Mouse (Mus musculus) regulatory T cell (primary cell): ENCODE results near the gene Ethe1.

Experiments used
- in situ Hi-C: fragments of 300-600 bp; cut with MboI, MseI; formaldehyde crosslinking; loops from one replicate; pipeline ENCODE4 v1.15.1; 2025; ENCODE audit warnings: high pct_unique_total_duplicates

Gene Ethe1

GRCm38 (mm10) chr7:24574224-24574796 lies 13.0 kb upstream of the Ethe1 start:
- in situ Hi-C loops: no loop called here

DNA sequence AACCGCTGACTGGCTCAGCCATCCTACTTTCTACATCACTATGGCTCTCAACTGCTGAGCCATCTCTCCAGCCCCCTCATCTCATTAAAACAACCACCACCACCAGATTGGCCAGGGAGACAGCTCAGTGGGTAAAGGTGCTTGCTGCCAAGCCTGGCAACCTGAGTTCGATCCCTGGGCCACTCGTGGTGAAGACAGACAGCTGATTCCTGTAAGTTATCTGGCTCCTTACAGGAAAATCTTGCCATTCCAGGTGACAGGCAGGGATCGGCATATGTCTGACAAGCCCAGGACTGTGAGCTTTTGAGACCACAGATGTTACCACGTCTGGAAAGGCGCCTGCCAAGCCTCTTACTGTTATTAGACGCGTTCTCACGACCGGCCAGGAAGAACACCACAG lies 9.5 kb upstream of the Ethe1 start:
- in situ Hi-C loops: no loop called here

GRCm38 (mm10) chr7:24584876-24585275 lies 2.5 kb upstream of the Ethe1 start:
- in situ Hi-C loops: no loop called here

DNA sequence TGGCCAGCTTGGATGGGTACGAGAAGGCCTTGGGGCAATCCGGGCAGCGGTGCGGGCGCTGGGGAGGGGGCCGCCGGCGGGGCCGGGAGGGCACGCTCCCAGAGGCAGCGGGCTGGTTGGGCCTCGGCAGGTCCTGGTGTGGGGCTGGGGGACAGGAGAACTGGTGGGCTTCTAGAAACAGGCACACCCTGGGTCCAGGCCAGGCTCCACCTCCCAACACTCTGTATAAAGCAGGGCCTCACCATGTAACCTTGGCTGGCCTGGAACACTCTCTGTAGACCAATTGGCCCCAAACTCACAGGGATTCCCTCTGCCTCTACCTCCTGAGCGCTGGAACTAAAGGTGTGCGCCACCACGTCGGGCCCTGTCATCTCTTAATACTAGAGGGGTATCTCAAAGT lies 1.3 kb upstream of the Ethe1 start:
- in situ Hi-C loops: no loop called here

GRCm38 (mm10) chr7:24586828-24587227 lies 515 bp upstream of the Ethe1 start:
- in situ Hi-C loops: no loop called here

GRCm38 (mm10) chr7:24588336-24588735 lies 993 bp downstream of the Ethe1 start:
- in situ Hi-C loops: no loop called here

- in situ Hi-C loops: no loop called here
These were observed 4.4 kb downstream of the Ethe1 start for GRCm38 (mm10) chr7:24591735-24592134.

DNA sequence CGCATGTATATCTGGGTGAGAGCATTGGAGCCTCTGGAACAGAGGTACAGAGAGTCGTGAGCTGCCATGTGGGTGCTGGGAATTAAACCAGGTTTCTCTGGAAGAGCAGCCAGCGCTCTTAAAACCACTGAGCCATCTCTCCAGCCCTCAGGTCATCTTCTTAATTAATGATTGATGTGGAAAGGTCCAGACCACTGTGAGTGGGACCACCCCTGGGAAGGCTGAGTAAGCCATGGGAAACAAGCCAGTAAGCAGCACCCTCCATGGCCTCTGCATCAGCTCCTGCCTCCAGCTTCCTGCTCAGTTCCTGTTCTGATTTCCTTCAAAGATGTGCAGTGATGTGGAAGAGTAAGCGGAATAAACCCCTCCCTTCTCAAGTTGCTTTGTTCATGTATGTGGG lies 4.8 kb downstream of the Ethe1 start:
- in situ Hi-C loops: no loop called here

DNA sequence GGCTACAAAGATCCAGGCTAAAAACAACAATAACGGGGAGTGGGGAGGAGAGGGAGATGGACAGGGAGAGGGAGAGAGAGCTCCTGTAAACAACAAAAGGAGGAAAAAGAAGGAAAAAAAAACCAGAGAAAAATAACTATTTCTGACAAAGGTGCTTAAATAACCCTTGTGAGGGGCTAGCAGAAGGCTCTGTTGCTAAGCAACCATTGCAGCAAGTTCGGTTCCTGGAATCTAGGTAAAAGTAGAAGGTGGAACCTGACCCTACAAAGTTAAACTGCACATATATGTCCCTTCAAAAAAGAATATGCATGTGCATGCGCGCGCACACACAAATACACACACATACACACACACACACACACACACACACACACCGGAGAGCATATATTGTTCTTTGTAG lies 5.4 kb downstream of the Ethe1 start:
- in situ Hi-C loops: no loop called here

DNA sequence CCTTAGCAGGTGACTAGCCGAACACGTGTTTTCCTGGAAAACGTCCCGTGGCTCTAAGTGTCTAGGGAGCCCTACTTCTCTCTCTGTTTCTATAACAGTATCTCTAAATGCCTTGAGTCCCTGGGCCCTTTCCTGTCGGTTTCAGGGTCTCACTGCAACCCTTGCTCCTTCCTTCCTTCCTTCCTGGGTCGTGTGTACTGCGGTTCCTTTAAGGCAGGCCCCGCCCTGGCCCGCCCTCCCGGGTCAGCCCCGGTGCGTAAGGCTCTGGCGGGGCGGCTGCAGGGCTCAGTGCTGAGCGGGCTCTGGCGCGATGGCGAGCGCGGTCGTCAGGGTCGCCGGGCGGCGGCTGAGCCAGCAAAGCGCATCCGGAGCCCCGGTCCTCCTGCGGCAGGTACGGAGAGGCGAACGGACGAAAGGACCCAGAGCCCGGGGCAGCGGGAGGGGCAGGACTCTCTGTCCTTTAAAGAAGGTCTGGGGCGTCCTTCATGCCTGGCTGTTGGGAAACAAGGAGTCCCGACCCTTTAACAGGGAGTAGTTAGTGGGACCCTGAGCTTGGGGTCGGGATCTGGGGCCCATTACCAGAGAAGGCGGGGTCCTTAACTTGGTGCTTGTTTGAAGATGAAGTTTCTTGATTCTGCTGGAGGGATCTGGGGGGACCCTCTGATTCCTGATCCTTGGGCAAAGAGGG lies 6.4 kb downstream of the Ethe1 start:
- in situ Hi-C loops: no loop called here

DNA sequence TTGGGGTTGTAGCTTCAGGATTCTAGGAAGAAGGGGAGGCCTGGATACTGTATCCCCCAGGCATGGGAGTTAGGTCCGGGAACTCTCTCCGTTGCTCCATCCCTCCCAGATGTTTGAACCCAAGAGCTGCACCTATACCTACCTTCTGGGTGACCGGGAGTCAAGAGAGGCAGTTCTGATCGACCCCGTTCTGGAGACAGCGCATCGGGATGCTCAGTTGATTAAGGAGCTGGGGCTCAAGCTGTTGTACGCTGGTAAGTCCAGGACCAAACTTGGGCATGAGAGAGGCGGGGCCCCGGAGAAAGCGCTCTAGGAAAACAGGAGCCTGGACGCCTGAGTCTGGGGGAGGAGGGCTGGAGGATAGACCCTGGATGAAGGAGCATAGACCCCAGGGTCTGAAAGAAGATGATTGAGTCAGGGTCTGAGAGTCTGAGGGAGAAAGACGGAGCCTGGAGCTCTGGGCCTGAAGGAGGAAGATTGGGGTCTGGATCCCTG lies 7.0 kb downstream of the Ethe1 start:
- in situ Hi-C loops: no loop called here

GRCm38 (mm10) chr7:24595464-24595863 lies 8.1 kb downstream of the Ethe1 start:
- in situ Hi-C loops: no loop called here

DNA sequence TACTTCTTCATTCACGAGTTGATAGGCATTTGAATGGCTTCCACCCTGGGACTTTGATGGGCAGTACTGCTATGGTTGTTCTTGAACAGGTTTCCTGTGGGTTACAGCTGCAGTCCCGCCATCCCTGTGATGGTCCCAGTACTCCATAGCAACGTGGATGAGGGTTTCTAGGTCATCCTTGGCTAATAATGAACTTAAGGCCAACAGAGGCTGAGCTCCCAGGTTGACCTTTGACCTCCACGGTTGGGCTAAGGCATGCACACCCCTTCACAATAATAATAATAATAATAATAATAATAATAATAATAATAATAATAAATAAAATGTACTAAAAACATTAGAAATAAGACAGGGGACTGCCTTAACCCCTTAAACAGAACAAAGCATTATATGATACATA lies 10.8 kb downstream of the Ethe1 start:
- in situ Hi-C loops: no loop called here

DNA sequence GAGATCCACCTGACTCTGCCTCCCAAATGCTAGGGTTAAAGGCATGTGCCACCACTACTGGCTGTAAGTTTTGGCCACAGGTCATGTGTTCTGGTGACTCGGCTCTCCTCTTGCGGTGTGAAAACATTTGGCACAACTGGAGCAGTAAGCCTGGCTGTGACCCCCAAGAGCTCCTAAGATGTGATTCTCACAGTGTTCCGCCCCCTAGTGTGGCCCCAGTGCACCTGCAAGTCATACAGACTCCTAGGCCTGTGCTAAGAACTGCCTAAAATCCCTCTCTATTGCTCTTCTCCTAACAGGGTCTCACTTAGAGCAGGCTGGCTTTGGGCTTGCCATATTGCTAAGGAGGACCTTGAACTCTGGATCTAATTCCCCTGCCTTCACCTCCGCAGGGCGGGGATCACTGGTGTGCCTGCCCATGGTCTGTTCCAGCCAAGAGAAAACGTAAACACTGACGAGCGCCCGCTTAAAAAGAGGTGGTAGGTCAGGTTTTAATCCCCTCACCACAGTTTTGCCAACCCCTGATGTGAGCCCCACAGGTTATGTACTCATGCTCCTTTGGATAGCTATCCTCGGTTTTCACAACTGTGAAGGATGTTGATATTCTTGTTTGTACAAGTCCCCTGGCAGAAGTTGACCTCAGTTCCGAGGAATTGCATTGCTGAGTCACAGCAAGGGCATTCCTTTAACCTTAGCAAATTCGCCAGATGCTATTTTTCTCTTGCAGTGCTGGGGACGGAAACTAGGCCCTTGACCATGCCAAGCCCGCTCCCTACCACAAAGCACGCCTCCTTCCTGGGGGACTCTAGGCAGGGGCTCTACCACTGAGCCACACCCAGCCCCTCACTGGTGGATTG lies 12.1 kb downstream of the Ethe1 start:
- in situ Hi-C loops: no loop called here

GRCm38 (mm10) chr7:24600941-24601597 lies 13.7 kb downstream of the Ethe1 start:
- in situ Hi-C loops: no loop called here

DNA sequence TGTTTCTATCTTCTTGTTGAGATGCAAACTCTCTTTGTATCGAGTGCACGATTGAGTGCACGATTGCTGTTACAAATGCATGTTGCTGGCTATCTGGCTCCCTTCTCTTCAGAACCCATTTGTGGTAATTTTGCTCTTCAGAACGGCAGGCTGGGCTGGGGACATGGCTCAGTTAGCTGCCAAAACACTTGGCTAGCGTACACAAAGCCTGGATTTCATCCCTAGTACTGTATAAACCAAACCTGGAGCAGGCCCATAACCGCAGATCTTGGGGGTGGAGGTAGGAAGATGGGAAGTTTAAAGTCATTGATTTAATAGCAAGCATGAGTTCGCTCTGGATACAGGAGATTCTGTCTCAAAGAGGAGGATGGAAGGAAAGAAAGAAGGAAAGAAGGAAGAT lies 18.2 kb downstream of the Ethe1 start:
- in situ Hi-C loops: loop anchor here (5.0 kb wide), 1 partner anchor 37 kb away; no protein-coding TSS in a partner anchor

DNA sequence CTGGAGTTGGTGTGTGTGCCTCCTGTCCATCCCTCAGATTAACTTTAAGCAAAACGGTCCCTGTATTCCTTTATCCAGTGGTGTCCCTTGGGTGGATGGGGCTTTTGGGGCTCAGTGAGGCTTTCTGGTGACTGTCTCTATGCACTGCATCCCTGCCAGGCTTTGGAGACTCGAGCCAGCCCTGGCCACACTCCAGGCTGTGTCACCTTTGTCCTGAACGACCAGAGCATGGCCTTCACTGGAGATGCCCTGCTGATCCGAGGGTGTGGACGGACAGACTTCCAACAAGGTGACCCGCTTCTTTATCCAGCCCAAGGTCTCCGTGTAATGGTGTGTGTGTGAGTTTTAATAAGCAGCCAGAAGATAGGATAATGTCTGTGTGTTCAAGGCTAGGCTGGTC lies 18.7 kb downstream of the Ethe1 start:
- in situ Hi-C loops: loop anchor here (5.0 kb wide), 1 partner anchor 36 kb away; no protein-coding TSS in a partner anchor

GRCm38 (mm10) chr7:24608017-24608416 lies 20.7 kb downstream of the Ethe1 start:
- in situ Hi-C loops: loop anchor here (5.0 kb wide), 1 partner anchor 34 kb away; no protein-coding TSS in a partner anchor

DNA sequence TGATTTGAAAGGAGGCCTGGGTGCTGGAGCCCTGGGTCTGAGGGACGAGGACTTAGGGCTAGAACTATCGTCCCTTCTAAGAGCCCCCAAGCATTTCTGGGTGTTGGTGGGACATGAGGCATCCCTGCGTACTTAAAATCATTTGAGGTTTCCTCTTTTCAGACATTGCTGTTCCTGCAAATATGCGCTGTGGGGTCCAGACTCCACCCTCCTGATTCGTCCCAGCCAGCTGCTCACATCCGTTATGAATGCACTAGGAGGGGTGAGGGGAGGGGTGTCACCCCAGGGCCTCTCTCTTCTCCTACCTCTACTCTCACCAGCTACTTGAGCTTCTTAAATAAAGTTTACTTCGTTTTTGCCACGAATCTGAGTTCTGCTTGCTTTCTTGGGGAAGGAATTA lies 21.2 kb downstream of the Ethe1 start:
- in situ Hi-C loops: loop anchor here (5.0 kb wide), 1 partner anchor 34 kb away; no protein-coding TSS in a partner anchor

DNA sequence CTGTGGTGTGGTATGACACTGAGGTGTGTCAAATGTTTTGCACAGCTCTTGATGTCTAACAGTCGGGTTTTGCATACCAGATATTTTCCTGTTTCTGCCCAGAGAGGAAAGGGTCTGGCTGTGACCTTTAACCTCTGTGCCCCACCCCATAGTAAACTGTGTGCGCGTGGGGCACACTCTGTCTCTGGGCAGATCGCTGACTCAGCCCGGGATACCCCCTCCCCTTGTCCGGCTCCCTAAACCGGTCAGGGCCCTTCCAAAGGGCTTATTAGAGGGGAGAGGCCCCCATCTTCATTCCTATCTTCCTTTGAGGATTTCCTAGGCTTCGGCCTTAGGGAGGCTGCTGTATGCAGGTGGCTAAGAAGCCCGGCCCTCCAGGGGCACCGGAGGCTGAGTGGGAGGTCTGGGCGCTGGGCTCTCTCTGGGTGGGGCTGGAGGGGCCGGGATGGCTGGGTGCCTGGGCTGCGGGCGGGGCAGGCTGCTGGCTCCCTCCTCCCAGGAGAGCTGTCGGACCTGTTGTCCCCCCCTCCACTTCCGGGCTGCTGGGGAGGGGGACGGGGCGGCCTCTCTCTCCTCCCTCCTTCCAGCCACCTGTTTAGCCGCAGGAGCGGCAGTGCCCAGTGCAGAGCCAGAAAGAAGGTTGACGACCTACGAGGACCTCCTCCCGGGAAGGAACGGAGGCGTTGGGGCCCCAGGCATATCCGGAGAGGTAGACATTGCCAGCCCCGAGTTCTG lies 23.0 kb downstream of the Ethe1 start, which contains the start of gene Phldb3:
Gene Phldb3, plus strand, starts transcription at position 620 of the 735 bp plus-strand sequence.
- in situ Hi-C loops: no loop called here
